Mouse (Mus musculus) liver, embryonic 15.5 days (tissue): ENCODE measurements around the gene Glyatl3. TPM values are rescaled to one million over a fixed set of nuclear protein-coding genes. Genes with fewer than 3 reads are reported as not detected.

Experiments used
- ATAC-seq: fragments of 200-750 bp; cut with Nextera tagmentation; 2 replicates; pipeline ENCODE4 v1.8.0; 2017; ENCODE audit warnings: moderate number of reproducible peaks, mild to moderate bottlenecking, moderate library complexity; ENCODE audit not compliant: insufficient read depth
- H3K27ac ChIP-seq: fragments of 300-500 bp; sonication (generic); replicated peaks from 2 replicates; pipeline ENCODE4 v1.5.1; 2015; ENCODE audit warnings: mild to moderate bottlenecking, inconsistent platforms
- H3K27me3 ChIP-seq: fragments of 300-500 bp; sonication (generic); 2 replicates; pipeline ENCODE4 v1.6.1; 2015; ENCODE audit warnings: mild to moderate bottlenecking, inconsistent platforms
- H3K36me3 ChIP-seq: fragments of 300-500 bp; sonication (generic); replicated peaks from 2 replicates; pipeline ENCODE4 v1.6.1; 2015; ENCODE audit warnings: moderate library complexity, mild to moderate bottlenecking, inconsistent platforms
- H3K4me1 ChIP-seq: fragments of 300-500 bp; sonication (generic); replicated peaks from 2 replicates; pipeline ENCODE4 v1.6.1; 2015; ENCODE audit warnings: inconsistent platforms
- H3K4me2 ChIP-seq: fragments of 300-500 bp; sonication (generic); 2 replicates; pipeline ENCODE4 v1.6.1; 2015; ENCODE audit warnings: moderate library complexity, mild to moderate bottlenecking, inconsistent platforms
- H3K4me3 ChIP-seq: fragments of 300-500 bp; sonication (generic); replicated peaks from 2 replicates; pipeline ENCODE4 v1.5.1; 2015; ENCODE audit warnings: mild to moderate bottlenecking, inconsistent platforms
- H3K9ac ChIP-seq: fragments of 300-500 bp; sonication (generic); 2 replicates; pipeline ENCODE4 v1.6.1; 2015; ENCODE audit warnings: moderate library complexity, mild to moderate bottlenecking, inconsistent platforms
- H3K9me3 ChIP-seq: fragments of 300-500 bp; sonication (generic); replicated peaks from 2 replicates; pipeline ENCODE4 v1.6.1; 2016; ENCODE audit warnings: inconsistent platforms
- WGBS: fragments of 180-500 bp; shearing (Covaris S2); methylation state at CpG from one replicate; pipeline ENCODE4 v1.1.7; 2015; ENCODE audit warnings: mixed read lengths; ENCODE audit not compliant: insufficient replicate concordance; 5-methylcytosine and 5-hydroxymethylcytosine counted together
- polyA plus RNA-seq: library from polyadenylated mRNA; unstranded; fragments of >200 nt; fragmentation: Nextera tagmentation; extraction: Ambion mirVana; gene quantifications from 2 replicates; pipeline ENCODE4 v1.2.1, GENCODE M21; 2015

The Glyatl3 gene
- not detected in 2 replicates for polyA plus RNA-seq

GRCm38 (mm10) chr17:40914250-40914649, at the start of gene Glyatl3:
Gene Glyatl3 (minus strand): TSS chr17:40914350.
- no peak within 1 kb of the TSS for H3K9ac ChIP-seq
- 82% methylated on average over 2 of the region's 2 CpGs for WGBS
- no peak within 1 kb of the TSS for H3K4me3 ChIP-seq
- H3K27ac ChIP-seq: no peak within 1 kb of the TSS
- H3K4me1 ChIP-seq: no peaks in the 10 kb centered on the region
- H3K9me3 ChIP-seq: no peaks in the 10 kb centered on the region
- no peak within 1 kb of the TSS for H3K4me2 ChIP-seq
- no peaks in the 10 kb centered on the region for H3K36me3 ChIP-seq
- ATAC-seq: no peak
- no peaks in the 10 kb centered on the region for H3K27me3 ChIP-seq

DNA sequence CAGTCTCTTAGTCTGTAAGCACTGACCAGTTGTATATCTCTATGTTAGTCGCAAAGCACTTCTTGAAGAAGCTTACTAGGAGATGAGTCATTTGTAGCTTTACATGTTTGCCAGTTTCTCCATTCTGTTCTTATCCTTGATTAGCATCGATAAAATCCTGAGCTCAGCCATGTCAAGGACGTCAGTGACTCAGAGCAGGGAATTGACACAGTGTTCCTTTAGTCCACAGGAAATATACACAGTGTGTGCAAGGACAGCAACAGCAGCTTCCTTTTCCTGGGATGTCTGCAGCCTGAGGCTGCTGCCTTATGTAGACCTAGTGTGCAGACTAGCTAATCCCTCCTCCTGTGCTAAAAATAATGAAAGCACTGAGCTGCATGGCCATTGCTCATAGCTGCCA, 34.4 kb upstream of the Glyatl3 start:
- Histone ChIP-seq H3K9me3 (no peaks in the 10 kb centered on the region), H3K4me1 (no peaks in the 10 kb centered on the region), H3K4me3 (no peak overlapping the region), H3K36me3 (peaks cover 36% of the 10 kb centered on the region), H3K27ac (no peak overlapping the region), H3K27me3 (no peaks in the 10 kb centered on the region), H3K9ac (no peak overlapping the region), H3K4me2 (no peak overlapping the region)
- ATAC-seq: no peak
- 71% methylated on average over 3 of the region's 3 CpGs for WGBS

DNA sequence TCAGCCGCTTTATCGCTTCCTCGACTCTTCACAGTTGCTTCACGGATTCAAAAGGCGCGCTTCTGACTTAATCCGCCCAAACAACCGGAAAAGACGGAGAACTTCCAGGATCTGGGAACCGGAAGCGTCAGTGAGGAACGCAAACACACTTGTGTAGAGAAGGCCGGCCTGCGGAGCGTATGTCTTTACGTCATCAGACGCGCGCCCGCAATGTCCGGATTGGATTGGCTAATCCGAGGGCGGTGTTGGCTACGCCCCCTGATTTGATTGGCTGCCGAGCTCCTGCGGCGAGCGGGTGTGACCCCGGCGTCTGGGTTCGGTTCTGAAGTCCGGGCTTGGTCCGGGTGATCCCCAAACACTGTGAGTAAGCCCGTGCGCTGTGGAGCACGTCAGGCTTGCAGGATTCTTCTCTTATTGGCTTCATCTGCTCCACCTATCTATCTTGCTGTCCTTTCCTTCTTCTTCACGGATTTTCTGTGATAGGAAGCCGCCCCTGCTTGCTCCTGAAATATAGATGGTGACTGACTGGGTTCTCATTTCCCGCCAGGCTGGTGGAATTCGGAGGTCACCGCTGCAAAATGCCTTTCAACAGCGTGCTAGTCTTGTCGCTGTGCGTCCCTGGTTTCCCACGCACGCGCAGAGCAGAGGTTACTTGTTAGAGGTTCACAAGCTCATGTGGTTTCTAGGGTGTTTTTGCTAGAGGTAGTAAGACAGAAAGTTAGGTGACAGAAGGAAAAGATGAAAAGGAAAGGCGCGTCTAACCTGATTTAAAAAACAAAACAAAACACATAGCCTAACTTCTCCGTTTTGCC, 20.5 kb upstream of the Glyatl3 start, which contains the start of the genes Mut and Cenpq:
Gene Mut (plus strand): TSS at position 266 of the 812 bp plus-strand sequence.
Gene Cenpq (minus strand): TSS at position 628 of the 812 bp plus-strand sequence.
- peak within 1 kb of the TSS; percentile 95 for H3K27ac ChIP-seq
- H3K4me2 ChIP-seq: peak within 1 kb of the TSS; percentile 76
- H3K27me3 ChIP-seq: no peaks in the 10 kb centered on the region
- no peaks in the 10 kb centered on the region for H3K9me3 ChIP-seq
- H3K9ac ChIP-seq: peak within 1 kb of the TSS; percentile 61
- H3K4me3 ChIP-seq: peak within 1 kb of the TSS; percentile 74
- peak; percentile 99 for ATAC-seq
- WGBS: under 1% methylated on average over 50 of the region's 50 CpGs
- H3K36me3 ChIP-seq: peaks cover 13% of the 10 kb centered on the region
- H3K4me1 ChIP-seq: peaks cover 6% of the 10 kb centered on the region

DNA sequence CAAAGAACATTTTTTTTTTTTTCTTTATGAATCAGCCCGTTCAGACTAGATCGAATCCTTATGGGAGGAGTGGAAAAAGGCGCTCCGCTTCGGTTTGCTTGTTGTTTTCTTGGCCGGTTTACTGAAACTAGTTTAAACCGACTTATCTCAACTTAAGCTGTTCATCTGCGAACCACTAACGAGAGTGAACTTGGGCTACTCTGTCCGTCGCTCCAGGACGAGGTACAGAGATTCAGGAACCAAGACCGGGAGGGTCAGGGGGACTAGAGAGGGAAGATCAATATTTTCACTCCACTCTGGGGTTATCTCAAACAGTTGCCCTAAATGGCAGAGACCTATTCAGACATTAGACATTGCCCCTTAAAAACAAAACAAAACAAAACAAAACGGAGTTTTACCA, 19.8 kb upstream of the Glyatl3 start:
- Histone ChIP-seq H3K36me3 (peaks cover 20% of the 10 kb centered on the region), H3K27ac (peak overlapping the region; percentile 95), H3K4me1 (peaks cover 6% of the 10 kb centered on the region), H3K4me2 (peak overlapping the region; percentile 76), H3K4me3 (peak overlapping the region; percentile 74), H3K9ac (peak overlapping the region; percentile 60), H3K27me3 (no peaks in the 10 kb centered on the region), H3K9me3 (no peaks in the 10 kb centered on the region)
- WGBS: under 1% methylated on average over 14 of the region's 14 CpGs
- peak; percentile 51 for ATAC-seq

DNA sequence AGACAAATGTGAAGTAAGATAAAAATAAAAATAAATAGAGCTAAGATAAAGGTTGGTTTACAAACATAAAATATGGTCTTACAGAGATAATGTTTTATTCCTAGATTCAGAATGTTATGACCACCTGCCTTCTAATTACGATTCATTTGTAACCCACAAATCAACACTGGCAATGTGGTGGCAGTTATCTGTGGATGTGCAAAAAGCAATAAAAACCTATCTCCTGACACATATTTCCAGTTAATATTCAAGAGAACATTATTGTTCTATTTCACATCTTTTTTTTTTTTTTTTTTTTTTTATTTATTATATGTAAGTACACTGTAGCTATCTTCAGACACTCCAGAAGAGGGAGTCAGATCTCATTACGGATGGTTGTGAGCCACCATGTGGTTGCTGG, 1.3 kb upstream of the Glyatl3 start:
- no peaks in the 10 kb centered on the region for H3K36me3 ChIP-seq
- no peak overlapping the region for H3K4me3 ChIP-seq
- no peak overlapping the region for H3K4me2 ChIP-seq
- H3K9me3 ChIP-seq: no peaks in the 10 kb centered on the region
- 83% methylated on average over 2 of the region's 2 CpGs for WGBS
- no peak for ATAC-seq
- H3K27me3 ChIP-seq: no peaks in the 10 kb centered on the region
- H3K9ac ChIP-seq: no peak overlapping the region
- no peak overlapping the region for H3K27ac ChIP-seq
- H3K4me1 ChIP-seq: no peaks in the 10 kb centered on the region

GRCm38 (mm10) chr17:40904721-40905154, 9.4 kb downstream of the Glyatl3 start:
- no peaks in the 10 kb centered on the region for H3K36me3 ChIP-seq
- ATAC-seq: no peak
- no peaks in the 10 kb centered on the region for H3K27me3 ChIP-seq
- no peaks in the 10 kb centered on the region for H3K9me3 ChIP-seq
- H3K4me1 ChIP-seq: peaks cover 10% of the 10 kb centered on the region
- H3K4me3 ChIP-seq: no peak overlapping the region
- H3K4me2 ChIP-seq: no peak overlapping the region
- no peak overlapping the region for H3K9ac ChIP-seq
- no peak overlapping the region for H3K27ac ChIP-seq
- 12% methylated on average over 14 of the region's 14 CpGs for WGBS

DNA sequence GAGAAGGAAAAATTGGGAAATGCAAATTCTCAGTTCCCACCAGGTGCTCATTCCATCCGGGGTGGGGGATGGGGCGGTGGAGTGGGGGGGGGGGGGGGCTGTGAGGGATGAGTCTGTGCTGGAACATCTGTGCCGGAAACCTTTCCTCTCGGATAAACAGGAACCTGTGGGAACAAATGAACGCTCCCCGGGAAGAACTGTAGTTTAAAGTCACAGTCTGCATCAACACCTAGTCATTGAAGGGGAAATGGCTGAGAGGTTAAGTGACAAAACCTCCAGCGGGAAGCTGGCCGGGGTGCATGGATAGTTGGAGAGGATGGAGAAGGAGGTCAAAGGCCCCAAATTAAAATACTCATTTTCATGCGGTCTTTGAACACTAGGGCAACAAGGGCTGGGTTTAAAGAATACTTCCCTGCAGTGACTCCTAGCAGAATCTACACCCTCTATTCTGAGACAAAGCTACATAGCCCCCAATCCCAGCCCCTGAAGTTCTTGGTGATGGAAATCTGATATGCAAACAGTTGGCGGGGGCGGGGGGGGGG, 10.0 kb downstream of the Glyatl3 start:
- Histone ChIP-seq H3K9me3 (no peaks in the 10 kb centered on the region), H3K9ac (no peak overlapping the region), H3K4me2 (no peak overlapping the region), H3K36me3 (no peaks in the 10 kb centered on the region), H3K27ac (no peak overlapping the region), H3K27me3 (no peaks in the 10 kb centered on the region), H3K4me3 (no peak overlapping the region), H3K4me1 (peaks cover 14% of the 10 kb centered on the region)
- no peak for ATAC-seq
- 20% methylated on average over 11 of the region's 11 CpGs for WGBS

DNA sequence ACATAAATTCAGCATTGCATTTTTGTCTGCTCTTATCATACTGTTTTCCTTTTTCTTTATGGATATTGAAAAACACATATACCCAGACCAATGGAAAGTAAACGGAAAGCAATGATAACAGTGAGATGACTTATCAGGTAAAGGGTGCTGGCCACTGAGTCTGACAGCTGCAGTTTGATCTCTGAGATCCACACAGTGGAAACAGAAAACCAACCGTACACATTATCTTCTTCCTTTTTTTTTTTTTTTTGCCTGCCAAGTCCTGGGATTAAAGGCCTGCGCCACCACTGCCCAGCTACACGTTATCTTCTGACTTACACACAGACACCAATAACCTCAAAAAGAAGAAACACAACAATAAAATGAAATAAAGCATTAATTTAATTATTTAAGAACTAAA, 10.8 kb downstream of the Glyatl3 start:
- no peak overlapping the region for H3K27ac ChIP-seq
- ATAC-seq: no peak
- WGBS: 12% methylated on average over 4 of the region's 4 CpGs
- no peaks in the 10 kb centered on the region for H3K36me3 ChIP-seq
- H3K4me3 ChIP-seq: no peak overlapping the region
- no peak overlapping the region for H3K9ac ChIP-seq
- no peaks in the 10 kb centered on the region for H3K27me3 ChIP-seq
- H3K9me3 ChIP-seq: no peaks in the 10 kb centered on the region
- peaks cover 14% of the 10 kb centered on the region for H3K4me1 ChIP-seq
- H3K4me2 ChIP-seq: no peak overlapping the region

DNA sequence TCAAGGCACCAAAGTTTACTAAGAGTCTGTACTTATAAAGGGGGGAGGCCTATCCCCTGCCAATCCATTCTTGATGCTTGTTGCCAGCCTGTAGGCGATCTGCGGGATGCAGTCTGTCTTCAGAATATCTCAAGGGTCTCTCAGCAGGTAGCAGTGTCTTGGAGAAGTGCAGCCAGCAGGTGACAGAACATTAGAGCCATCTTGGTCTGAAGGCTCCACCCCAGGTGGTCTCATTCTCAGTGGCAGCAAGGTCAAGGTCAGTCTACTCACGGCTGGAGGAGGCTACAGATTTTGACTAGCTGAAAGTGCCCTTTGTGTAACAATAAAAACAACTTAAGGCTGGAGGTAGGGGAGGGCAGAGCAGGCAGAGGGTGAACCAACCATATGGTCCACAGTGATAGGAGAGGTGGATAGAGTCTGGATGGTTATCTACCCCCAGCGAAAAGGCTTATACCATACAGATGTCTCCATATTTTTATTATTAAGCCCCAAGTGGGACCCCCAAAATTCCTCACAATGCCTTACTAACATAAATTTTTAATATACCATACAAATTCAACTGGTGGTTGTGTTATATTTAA, 14.3 kb downstream of the Glyatl3 start:
- WGBS: 36% methylated on average over 4 of the region's 4 CpGs
- peak; percentile 66 for ATAC-seq
- Histone ChIP-seq H3K36me3 (no peaks in the 10 kb centered on the region), H3K4me3 (no peak overlapping the region), H3K27ac (no peak overlapping the region), H3K27me3 (no peaks in the 10 kb centered on the region), H3K4me1 (peaks cover 14% of the 10 kb centered on the region), H3K4me2 (no peak overlapping the region), H3K9me3 (no peaks in the 10 kb centered on the region), H3K9ac (no peak overlapping the region)

- no peaks in the 10 kb centered on the region for H3K9me3 ChIP-seq
- no peak overlapping the region for H3K9ac ChIP-seq
- H3K4me2 ChIP-seq: no peak overlapping the region
- H3K4me1 ChIP-seq: peaks cover 9% of the 10 kb centered on the region
- no peak overlapping the region for H3K27ac ChIP-seq
- no peak overlapping the region for H3K4me3 ChIP-seq
- H3K27me3 ChIP-seq: peaks cover 3% of the 10 kb centered on the region; the same call in 1 of the 2 replicates
- no peak for ATAC-seq
- 42% methylated on average over 1 of the region's 1 CpGs for WGBS
- H3K36me3 ChIP-seq: no peaks in the 10 kb centered on the region
Observed at GRCm38 (mm10) chr17:40896863-40897262, 17.3 kb downstream of the Glyatl3 start.

DNA sequence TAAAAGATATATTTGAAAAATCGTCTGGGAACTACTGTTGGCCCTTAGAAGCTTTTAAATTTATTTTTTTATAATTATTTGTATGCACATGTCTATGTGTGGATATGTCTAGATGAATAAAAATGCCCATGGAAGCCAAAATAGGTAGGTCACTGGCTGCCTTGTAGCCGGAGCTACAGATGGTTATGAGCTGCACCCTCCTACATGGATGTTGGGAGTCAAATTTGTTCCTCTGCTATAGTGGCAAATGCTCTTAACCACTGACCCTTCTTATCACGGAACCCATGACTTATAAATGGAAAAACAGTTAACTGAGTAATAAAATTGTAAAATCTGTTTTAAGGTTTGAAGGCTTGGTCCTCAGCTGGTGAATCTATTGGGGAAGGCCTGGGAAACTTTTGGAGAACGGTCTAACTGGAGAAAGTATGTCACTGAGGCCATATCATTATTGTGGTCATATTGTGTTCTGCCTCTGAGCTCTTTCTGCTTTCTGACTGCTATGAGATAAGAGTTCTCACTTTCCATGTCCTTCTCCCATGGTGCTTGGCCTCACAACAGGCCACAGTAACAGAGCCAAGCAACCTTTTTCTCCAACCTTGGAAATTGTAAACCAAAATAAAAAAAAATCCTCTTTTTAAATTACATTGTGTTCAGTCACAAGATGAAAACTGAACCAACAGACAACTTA, 26.2 kb downstream of the Glyatl3 start:
- Histone ChIP-seq H3K4me1 (0 out of 2 replicates have a peak, but pooled peaks cover 5% of the 10 kb centered on the region), H3K4me2 (no peak overlapping the region), H3K27me3 (no peaks in the 10 kb centered on the region), H3K27ac (no peak overlapping the region), H3K4me3 (no peak overlapping the region), H3K9ac (no peak overlapping the region), H3K9me3 (no peaks in the 10 kb centered on the region), H3K36me3 (no peaks in the 10 kb centered on the region)
- ATAC-seq: no peak
- 35% methylated on average over 4 of the region's 4 CpGs for WGBS
